Mouse (Mus musculus): ENCODE measurements at regions not wholly inside any gene's neighbourhood (a gene's known extent, or its start where the extent isn't known, plus 50 kb on each side); places are given as distances from the start of the nearest gene placed in this dataset.

- Histone ChIP-seq H3K9ac (ENCODE audit: low read depth, low read length) (no peak overlapping the region), H3K4me3 (ENCODE audit: low read length) (no peak overlapping the region), H3K27me3 (replicated peaks; ENCODE audit: control insufficient read depth, insufficient read depth, low read length) (no peaks in the 10 kb centered on the region), H3K36me3 (ENCODE audit: control insufficient read depth, insufficient read depth, low read length) (no peaks in the 10 kb centered on the region), H3K9me3 (ENCODE audit: control insufficient read depth, low read length) (no peaks in the 10 kb centered on the region), H3K4me1 (ENCODE audit: control insufficient read depth, insufficient read depth, low read depth, low read length) (no peaks in the 10 kb centered on the region), H3K27ac (ENCODE audit: low read depth, low read length) (no peak overlapping the region), H3K4me2 (ENCODE audit: low read length) (no peak overlapping the region)
- WGBS, result 66% methylated on average over 4 of the region's 4 CpGs
- no peak for ATAC-seq
These were observed 470.0 kb upstream of the Cited2 start for GRCm38 (mm10) chr10:17253040-17253439.

GRCm38 (mm10) chr10:17260154-17260553 is 462.9 kb upstream of the Cited2 start:
- H3K4me1 ChIP-seq (ENCODE audit: control insufficient read depth, insufficient read depth, low read depth, low read length), result no peaks in the 10 kb centered on the region
- H3K27me3 ChIP-seq (replicated peaks; ENCODE audit: control insufficient read depth, insufficient read depth, low read length), result no peaks in the 10 kb centered on the region
- no peaks in the 10 kb centered on the region for H3K9me3 ChIP-seq (ENCODE audit: control insufficient read depth, low read length)
- WGBS, result 62% methylated on average over 4 of the region's 4 CpGs
- no peak overlapping the region for H3K27ac ChIP-seq (ENCODE audit: low read depth, low read length)
- no peaks in the 10 kb centered on the region for H3K36me3 ChIP-seq (ENCODE audit: control insufficient read depth, insufficient read depth, low read length)
- no peak overlapping the region for H3K4me3 ChIP-seq (ENCODE audit: low read length)
- no peak overlapping the region for H3K9ac ChIP-seq (ENCODE audit: low read depth, low read length)
- no peak for ATAC-seq
- no peak overlapping the region for H3K4me2 ChIP-seq (ENCODE audit: low read length)

- Histone ChIP-seq H3K9me3 (ENCODE audit: control insufficient read depth, low read length) (no peaks in the 10 kb centered on the region), H3K27ac (ENCODE audit: low read depth, low read length) (no peak overlapping the region), H3K9ac (ENCODE audit: low read depth, low read length) (no peak overlapping the region), H3K36me3 (ENCODE audit: control insufficient read depth, insufficient read depth, low read length) (no peaks in the 10 kb centered on the region), H3K4me2 (ENCODE audit: low read length) (no peak overlapping the region), H3K4me1 (ENCODE audit: control insufficient read depth, insufficient read depth, low read depth, low read length) (no peaks in the 10 kb centered on the region), H3K4me3 (ENCODE audit: low read length) (no peak overlapping the region), H3K27me3 (replicated peaks; ENCODE audit: control insufficient read depth, insufficient read depth, low read length) (no peaks in the 10 kb centered on the region)
- 68% methylated on average over 4 of the region's 4 CpGs for WGBS
- no peak for ATAC-seq
These were observed 462.4 kb upstream of the Cited2 start for GRCm38 (mm10) chr10:17260615-17261014.

- Histone ChIP-seq H3K9me3 (ENCODE audit: control insufficient read depth, low read length) (no peaks in the 10 kb centered on the region), H3K4me2 (ENCODE audit: low read length) (no peak overlapping the region), H3K27ac (ENCODE audit: low read depth, low read length) (no peak overlapping the region), H3K4me3 (ENCODE audit: low read length) (no peak overlapping the region), H3K27me3 (replicated peaks; ENCODE audit: control insufficient read depth, insufficient read depth, low read length) (no peaks in the 10 kb centered on the region), H3K4me1 (ENCODE audit: control insufficient read depth, insufficient read depth, low read depth, low read length) (no peaks in the 10 kb centered on the region), H3K9ac (ENCODE audit: low read depth, low read length) (no peak overlapping the region), H3K36me3 (ENCODE audit: control insufficient read depth, insufficient read depth, low read length) (no peaks in the 10 kb centered on the region)
- no peak for ATAC-seq
- 70% methylated on average over 4 of the region's 4 CpGs for WGBS
These were observed 461.7 kb upstream of the Cited2 start for GRCm38 (mm10) chr10:17261192-17261824.

- H3K9me3 ChIP-seq (ENCODE audit: control insufficient read depth, low read length), result no peaks in the 10 kb centered on the region
- WGBS, result 48% methylated on average over 3 of the region's 3 CpGs
- H3K27me3 ChIP-seq (replicated peaks; ENCODE audit: control insufficient read depth, insufficient read depth, low read length), result no peaks in the 10 kb centered on the region
- no peaks in the 10 kb centered on the region for H3K36me3 ChIP-seq (ENCODE audit: control insufficient read depth, insufficient read depth, low read length)
- H3K27ac ChIP-seq (ENCODE audit: low read depth, low read length), result no peak overlapping the region
- H3K4me1 ChIP-seq (ENCODE audit: control insufficient read depth, insufficient read depth, low read depth, low read length), result no peaks in the 10 kb centered on the region
- no peak overlapping the region for H3K4me3 ChIP-seq (ENCODE audit: low read length)
- no peak for ATAC-seq
- no peak overlapping the region for H3K4me2 ChIP-seq (ENCODE audit: low read length)
- no peak overlapping the region for H3K9ac ChIP-seq (ENCODE audit: low read depth, low read length)
These were observed 461.2 kb upstream of the Cited2 start for GRCm38 (mm10) chr10:17261825-17262205.

GRCm38 (mm10) chr10:17272646-17273045 is 450.4 kb upstream of the Cited2 start:
- Histone ChIP-seq H3K9me3 (ENCODE audit: control insufficient read depth, low read length) (no peaks in the 10 kb centered on the region), H3K4me1 (ENCODE audit: control insufficient read depth, insufficient read depth, low read depth, low read length) (no peaks in the 10 kb centered on the region), H3K4me2 (ENCODE audit: low read length) (no peak overlapping the region), H3K9ac (ENCODE audit: low read depth, low read length) (no peak overlapping the region), H3K4me3 (ENCODE audit: low read length) (no peak overlapping the region), H3K36me3 (ENCODE audit: control insufficient read depth, insufficient read depth, low read length) (no peaks in the 10 kb centered on the region), H3K27me3 (replicated peaks; ENCODE audit: control insufficient read depth, insufficient read depth, low read length) (no peaks in the 10 kb centered on the region), H3K27ac (ENCODE audit: low read depth, low read length) (no peak overlapping the region)
- no peak for ATAC-seq
- 84% methylated on average over 5 of the region's 5 CpGs for WGBS

- Histone ChIP-seq H3K4me1 (ENCODE audit: control insufficient read depth, insufficient read depth, low read depth, low read length) (no peaks in the 10 kb centered on the region), H3K9ac (ENCODE audit: low read depth, low read length) (no peak overlapping the region), H3K36me3 (ENCODE audit: control insufficient read depth, insufficient read depth, low read length) (no peaks in the 10 kb centered on the region), H3K9me3 (ENCODE audit: control insufficient read depth, low read length) (no peaks in the 10 kb centered on the region), H3K4me3 (ENCODE audit: low read length) (no peak overlapping the region), H3K4me2 (ENCODE audit: low read length) (no peak overlapping the region), H3K27ac (ENCODE audit: low read depth, low read length) (no peak overlapping the region), H3K27me3 (replicated peaks; ENCODE audit: control insufficient read depth, insufficient read depth, low read length) (no peaks in the 10 kb centered on the region)
- 89% methylated on average over 3 of the region's 3 CpGs for WGBS
- no peak for ATAC-seq
These were observed 449.2 kb upstream of the Cited2 start for GRCm38 (mm10) chr10:17273855-17274254.

GRCm38 (mm10) chr10:17275214-17275613 is 447.8 kb upstream of the Cited2 start:
- ATAC-seq, result no peak
- Histone ChIP-seq H3K4me2 (ENCODE audit: low read length) (no peak overlapping the region), H3K36me3 (ENCODE audit: control insufficient read depth, insufficient read depth, low read length) (no peaks in the 10 kb centered on the region), H3K9me3 (ENCODE audit: control insufficient read depth, low read length) (no peaks in the 10 kb centered on the region), H3K4me1 (ENCODE audit: control insufficient read depth, insufficient read depth, low read depth, low read length) (no peaks in the 10 kb centered on the region), H3K27me3 (replicated peaks; ENCODE audit: control insufficient read depth, insufficient read depth, low read length) (no peaks in the 10 kb centered on the region), H3K9ac (ENCODE audit: low read depth, low read length) (no peak overlapping the region), H3K27ac (ENCODE audit: low read depth, low read length) (no peak overlapping the region), H3K4me3 (ENCODE audit: low read length) (no peak overlapping the region)
- 89% methylated on average over 1 of the region's 1 CpGs for WGBS

- no peak overlapping the region for H3K27ac ChIP-seq (ENCODE audit: low read depth, low read length)
- H3K36me3 ChIP-seq (ENCODE audit: control insufficient read depth, insufficient read depth, low read length), result no peaks in the 10 kb centered on the region
- no peaks in the 10 kb centered on the region for H3K27me3 ChIP-seq (replicated peaks; ENCODE audit: control insufficient read depth, insufficient read depth, low read length)
- H3K4me3 ChIP-seq (ENCODE audit: low read length), result no peak overlapping the region
- no peak overlapping the region for H3K4me2 ChIP-seq (ENCODE audit: low read length)
- no peak for ATAC-seq
- H3K9ac ChIP-seq (ENCODE audit: low read depth, low read length), result no peak overlapping the region
- H3K9me3 ChIP-seq (ENCODE audit: control insufficient read depth, low read length), result no peaks in the 10 kb centered on the region
- H3K4me1 ChIP-seq (ENCODE audit: control insufficient read depth, insufficient read depth, low read depth, low read length), result no peaks in the 10 kb centered on the region
These were observed 445.1 kb upstream of the Cited2 start for GRCm38 (mm10) chr10:17277911-17278310.

- H3K4me2 ChIP-seq (ENCODE audit: low read length), result no peak overlapping the region
- WGBS, result 80% methylated on average over 5 of the region's 5 CpGs
- H3K27me3 ChIP-seq (replicated peaks; ENCODE audit: control insufficient read depth, insufficient read depth, low read length), result no peaks in the 10 kb centered on the region
- H3K4me3 ChIP-seq (ENCODE audit: low read length), result no peak overlapping the region
- H3K9ac ChIP-seq (ENCODE audit: low read depth, low read length), result no peak overlapping the region
- H3K27ac ChIP-seq (ENCODE audit: low read depth, low read length), result no peak overlapping the region
- peak; percentile 77 for ATAC-seq
- no peaks in the 10 kb centered on the region for H3K9me3 ChIP-seq (ENCODE audit: control insufficient read depth, low read length)
- H3K4me1 ChIP-seq (ENCODE audit: control insufficient read depth, insufficient read depth, low read depth, low read length), result no peaks in the 10 kb centered on the region
- H3K36me3 ChIP-seq (ENCODE audit: control insufficient read depth, insufficient read depth, low read length), result no peaks in the 10 kb centered on the region
These were observed 438.2 kb upstream of the Cited2 start for GRCm38 (mm10) chr10:17284858-17285257.

Data from hindbrain, embryonic 16.5 days (tissue).